Mouse (Mus musculus) adrenal gland, adult 18-20 months (tissue): Measurements from ENCODE around the gene Pqlc2. TPM values are rescaled to one million over a fixed set of nuclear protein-coding genes. Genes with fewer than 3 reads are reported as not detected.

Experiments used
- microRNA-seq, 2 experiments: library from miRNA; unstranded; fragments of <30 nt; microRNA quantifications; one replicate each; pipeline ENCODE4 v1.2.0; 2021; ENCODE audit warnings: borderline number of aligned reads in 2 of 2
- total RNA-seq, 2 experiments: library from RNA; stranded (reverse); gene quantifications; 1 replicate in 1 of 2; 2 replicates in 1 of 2; pipeline ENCODE4 v1.2.3; 2021

Pqlc2 gene
- total RNA-seq, 2 experiments from 2014 or later, result 8.8 to 9.2 TPM

Small RNA genes lying within 50 kb of the gene (microRNA-seq; reads per million reads assigned to microRNA genes)
- 0 reads per million in 2 experiments for gene Gm24245
- 1.2 to 1.4 reads per million in 2 experiments for gene Gm25732

Other genes starting within 250 kb of the Pqlc2 start
- gene Htr6, start 235.1 kb downstream of the Pqlc2 start, total RNA-seq, result under 1 TPM; 0.23 to 0.42 TPM
- gene Nbl1, start 217.7 kb downstream of the Pqlc2 start, total RNA-seq, result 10 to 100 TPM; 47.8 to 57.5 TPM
- gene Minos1, start 179.6 kb downstream of the Pqlc2 start, total RNA-seq, result 100 to 1,000 TPM; 380 to 443 TPM
- 100 to 1,000 TPM; 351 to 362 TPM for gene Capzb, start 117.8 kb downstream of the Pqlc2 start, total RNA-seq
- gene Akr7a5, start within 50 bp of the Pqlc2 start, total RNA-seq, result 10 to 100 TPM; 59.3 to 71.3 TPM
- gene Mrto4, start 41.9 kb upstream of the Pqlc2 start, total RNA-seq, result 10 to 100 TPM; 58.8 to 60.6 TPM
- gene Emc1, start 41.9 kb upstream of the Pqlc2 start, total RNA-seq, result 10 to 100 TPM; 57.2 to 57.5 TPM
- 100 to 1,000 TPM; 137 to 144 TPM for gene Ubr4, start 41.9 kb upstream of the Pqlc2 start, total RNA-seq
- gene Iffo2, start 219.8 kb upstream of the Pqlc2 start, total RNA-seq, result 10 to 100 TPM; 13.0 to 13.5 TPM